Mouse (Mus musculus): ENCODE data around the gene Six1.
"Not testable (repeated sequence)": the region's sequence is repeated elsewhere in the genome, so short reads cannot be mapped to it uniquely, and the experiment has no call there.

Gene Six1

GRCm38 (mm10) chr12:73037385-73038160, 16.1 kb downstream of the Six1 start:
- DNase-seq (ENCODE audit: extremely low read depth, insufficient read length, low spot score): no peak

- DNase-seq (ENCODE audit: extremely low read depth, insufficient read length, low spot score): no peak
These were observed 18.5 kb downstream of the Six1 start for GRCm38 (mm10) chr12:73034901-73035895.

- no peak for DNase-seq (ENCODE audit: extremely low read depth, insufficient read length, low spot score)
These were observed 21.0 kb downstream of the Six1 start for GRCm38 (mm10) chr12:73032665-73033064.

GRCm38 (mm10) chr12:73031315-73031714, 22.4 kb downstream of the Six1 start:
- peak; percentile 27 for DNase-seq (ENCODE audit: extremely low read depth, insufficient read length, low spot score)

- DNase-seq (ENCODE audit: extremely low read depth, insufficient read length, low spot score): peak; percentile 64
These were observed 28.2 kb downstream of the Six1 start for GRCm38 (mm10) chr12:73025490-73025889.

- no peak for DNase-seq (ENCODE audit: extremely low read depth, insufficient read length, low spot score)
These were observed 32.7 kb downstream of the Six1 start for GRCm38 (mm10) chr12:73020941-73021340.

GRCm38 (mm10) chr12:73020422-73020821, 33.3 kb downstream of the Six1 start:
- DNase-seq (ENCODE audit: extremely low read depth, insufficient read length, low spot score): no peak

GRCm38 (mm10) chr12:73018838-73019237, 34.8 kb downstream of the Six1 start:
- DNase-seq (ENCODE audit: extremely low read depth, insufficient read length, low spot score): no peak

GRCm38 (mm10) chr12:73016171-73016570, 37.5 kb downstream of the Six1 start:
- no peak for DNase-seq (ENCODE audit: extremely low read depth, insufficient read length, low spot score)

- no peak for DNase-seq (ENCODE audit: extremely low read depth, insufficient read length, low spot score)
These were observed 39.4 kb downstream of the Six1 start for GRCm38 (mm10) chr12:73014311-73014710.

- DNase-seq (ENCODE audit: extremely low read depth, insufficient read length, low spot score): no peak
These were observed 40.9 kb downstream of the Six1 start for GRCm38 (mm10) chr12:73012824-73013223.

- no peak for DNase-seq (ENCODE audit: extremely low read depth, insufficient read length, low spot score)
These were observed 41.4 kb downstream of the Six1 start for GRCm38 (mm10) chr12:73012136-73012785.

- not testable (repeated sequence) for DNase-seq (ENCODE audit: extremely low read depth, insufficient read length, low spot score)
These were observed 50.8 kb downstream of the Six1 start for GRCm38 (mm10) chr12:73002903-73003302.

- DNase-seq (ENCODE audit: extremely low read depth, insufficient read length, low spot score): not testable (repeated sequence)
These were observed 51.4 kb downstream of the Six1 start for GRCm38 (mm10) chr12:73002281-73002680.

- DNase-seq (ENCODE audit: extremely low read depth, insufficient read length, low spot score): no peak
These were observed 55.3 kb downstream of the Six1 start for GRCm38 (mm10) chr12:72998105-72999001.

- DNase-seq (ENCODE audit: extremely low read depth, insufficient read length, low spot score): peak; percentile 31
These were observed 57.0 kb downstream of the Six1 start for GRCm38 (mm10) chr12:72996646-72997045.
